Mouse (Mus musculus): ENCODE results near the gene Mmachc. TPM values are rescaled to one million over a fixed set of nuclear protein-coding genes. Genes with fewer than 3 reads are reported as not detected.
A peak's percentile ranks its signal among the peaks of the same experiment; 100 is the strongest.
"Not testable (repeated sequence)": the region's sequence is repeated elsewhere in the genome, so short reads cannot be mapped to it uniquely, and the experiment has no call there.

The Mmachc gene
- polyA plus RNA-seq, 1 experiment = 0.18 TPM

- H3K4me1 ChIP-seq = peaks cover 40% of the 10 kb centered on the region
Observed at GRCm38 (mm10) chr4:116677808-116678207, 30.4 kb downstream of the Mmachc start.

GRCm38 (mm10) chr4:116676027-116676426, 32.2 kb downstream of the Mmachc start:
- TF ChIP-seq FLI1 (IDR thresholded peaks at IDR 0.05; ENCODE audit: low read length) (no peak), GATA1 (IDR thresholded peaks at IDR 0.05; ENCODE audit: borderline replicate concordance, low read length) (no peak)
- H3K4me3 ChIP-seq (replicated peaks) = no peak overlapping the region
- peaks cover 41% of the 10 kb centered on the region for H3K4me1 ChIP-seq
- peaks cover 7% of the 10 kb centered on the region for H3K27me3 ChIP-seq (replicated peaks)
- H3K36me3 ChIP-seq (replicated peaks; ENCODE audit: low read length) = no peaks in the 10 kb centered on the region
- H3K9me3 ChIP-seq = no peaks in the 10 kb centered on the region

More at GRCm38 (mm10) chr4:116677808-116678207, 30.4 kb downstream of the Mmachc start:
- no peaks in the 10 kb centered on the region for H3K36me3 ChIP-seq (replicated peaks; ENCODE audit: low read length)
- H3K4me3 ChIP-seq (replicated peaks) = no peak overlapping the region
- H3K27me3 ChIP-seq (replicated peaks) = peaks cover 7% of the 10 kb centered on the region
- no peak for TF ChIP-seq FLI1 (IDR thresholded peaks at IDR 0.05; ENCODE audit: low read length)
- no peaks in the 10 kb centered on the region for H3K9me3 ChIP-seq

- Histone ChIP-seq H3K4me1 (peaks cover 41% of the 10 kb centered on the region), H3K27me3 (replicated peaks) (peaks cover 14% of the 10 kb centered on the region)
- H3K9me3 ChIP-seq; H3K36me3 ChIP-seq (replicated peaks; ENCODE audit: low read length); H3K4me3 ChIP-seq (replicated peaks): not testable (repeated sequence)
Observed at GRCm38 (mm10) chr4:116674761-116675160, 33.4 kb downstream of the Mmachc start.

- Histone ChIP-seq H3K36me3 (replicated peaks; ENCODE audit: low read length) (no peaks in the 10 kb centered on the region), H3K4me1 (peaks cover 41% of the 10 kb centered on the region), H3K27me3 (replicated peaks) (peaks cover 16% of the 10 kb centered on the region), H3K9me3 (no peaks in the 10 kb centered on the region), H3K4me3 (replicated peaks) (no peak overlapping the region)
- TF ChIP-seq GATA1 (IDR thresholded peaks at IDR 0.05; ENCODE audit: borderline replicate concordance, low read length) (no peak), FLI1 (IDR thresholded peaks at IDR 0.05; ENCODE audit: low read length) (no peak)
Observed at GRCm38 (mm10) chr4:116672785-116673184, 35.4 kb downstream of the Mmachc start.

GRCm38 (mm10) chr4:116669291-116669690, 38.9 kb downstream of the Mmachc start:
- no peak for TF ChIP-seq GATA1 (IDR thresholded peaks at IDR 0.05; ENCODE audit: borderline replicate concordance, low read length)
- TF ChIP-seq FLI1 (IDR thresholded peaks at IDR 0.05; ENCODE audit: low read length) = no peak
- Histone ChIP-seq H3K36me3 (replicated peaks; ENCODE audit: low read length) (no peaks in the 10 kb centered on the region), H3K4me3 (replicated peaks) (no peak overlapping the region), H3K4me1 (peaks cover 36% of the 10 kb centered on the region), H3K9me3 (no peaks in the 10 kb centered on the region), H3K27me3 (replicated peaks) (peaks cover 18% of the 10 kb centered on the region)

- peaks cover 20% of the 10 kb centered on the region for H3K27me3 ChIP-seq (replicated peaks)
- no peaks in the 10 kb centered on the region for H3K36me3 ChIP-seq (replicated peaks; ENCODE audit: low read length)
- peaks cover 27% of the 10 kb centered on the region for H3K4me1 ChIP-seq
- TF ChIP-seq FLI1 (IDR thresholded peaks at IDR 0.05; ENCODE audit: low read length) (no peak), GATA1 (IDR thresholded peaks at IDR 0.05; ENCODE audit: borderline replicate concordance, low read length) (no peak)
- peak overlapping the region; percentile 79 for H3K4me3 ChIP-seq (replicated peaks)
- no peaks in the 10 kb centered on the region for H3K9me3 ChIP-seq
Observed at GRCm38 (mm10) chr4:116668145-116668544, 40.1 kb downstream of the Mmachc start.

GRCm38 (mm10) chr4:116666625-116667024, 41.6 kb downstream of the Mmachc start:
- no peaks in the 10 kb centered on the region for H3K36me3 ChIP-seq (replicated peaks; ENCODE audit: low read length)
- H3K27me3 ChIP-seq (replicated peaks) = peaks cover 21% of the 10 kb centered on the region
- no peak overlapping the region for H3K4me3 ChIP-seq (replicated peaks)
- H3K9me3 ChIP-seq = peaks cover 8% of the 10 kb centered on the region
- TF ChIP-seq GATA1 (IDR thresholded peaks at IDR 0.05; ENCODE audit: borderline replicate concordance, low read length) (no peak), FLI1 (IDR thresholded peaks at IDR 0.05; ENCODE audit: low read length) (no peak)
- H3K4me1 ChIP-seq = peaks cover 17% of the 10 kb centered on the region

- TF ChIP-seq GATA1 (IDR thresholded peaks at IDR 0.05; ENCODE audit: borderline replicate concordance, low read length) = no peak
- no peak for TF ChIP-seq FLI1 (IDR thresholded peaks at IDR 0.05; ENCODE audit: low read length)
- Histone ChIP-seq H3K4me1 (peaks cover 20% of the 10 kb centered on the region), H3K9me3 (peaks cover 8% of the 10 kb centered on the region), H3K27me3 (replicated peaks) (peaks cover 15% of the 10 kb centered on the region), H3K36me3 (replicated peaks; ENCODE audit: low read length) (no peaks in the 10 kb centered on the region), H3K4me3 (replicated peaks) (no peak overlapping the region)
Observed at GRCm38 (mm10) chr4:116661998-116662397, 46.2 kb downstream of the Mmachc start.

GRCm38 (mm10) chr4:116660829-116661228, 47.4 kb downstream of the Mmachc start:
- Histone ChIP-seq H3K36me3 (replicated peaks; ENCODE audit: low read length) (no peaks in the 10 kb centered on the region), H3K9me3 (peaks cover 8% of the 10 kb centered on the region), H3K4me1 (peaks cover 24% of the 10 kb centered on the region), H3K27me3 (replicated peaks) (peaks cover 12% of the 10 kb centered on the region), H3K4me3 (replicated peaks) (no peak overlapping the region)
- TF ChIP-seq FLI1 (IDR thresholded peaks at IDR 0.05; ENCODE audit: low read length) = no peak
- no peak for TF ChIP-seq GATA1 (IDR thresholded peaks at IDR 0.05; ENCODE audit: borderline replicate concordance, low read length)

GRCm38 (mm10) chr4:116659916-116660315, 48.3 kb downstream of the Mmachc start:
- not testable (repeated sequence) for H3K36me3 ChIP-seq (replicated peaks; ENCODE audit: low read length); H3K4me3 ChIP-seq (replicated peaks); H3K27me3 ChIP-seq (replicated peaks); H3K9me3 ChIP-seq
- peaks cover 32% of the 10 kb centered on the region for H3K4me1 ChIP-seq

- Histone ChIP-seq H3K9me3 (peaks cover 8% of the 10 kb centered on the region), H3K36me3 (replicated peaks; ENCODE audit: low read length) (no peaks in the 10 kb centered on the region)
- TF ChIP-seq GATA1 (IDR thresholded peaks at IDR 0.05; ENCODE audit: borderline replicate concordance, low read length) = no peak
- no peak for TF ChIP-seq FLI1 (IDR thresholded peaks at IDR 0.05; ENCODE audit: low read length)
Observed at GRCm38 (mm10) chr4:116659474-116659873, 48.7 kb downstream of the Mmachc start.

More at GRCm38 (mm10) chr4:116659474-116659873, 48.7 kb downstream of the Mmachc start:
- Histone ChIP-seq H3K4me1 (peaks cover 31% of the 10 kb centered on the region), H3K4me3 (replicated peaks) (no peak overlapping the region), H3K27me3 (replicated peaks) (peaks cover 9% of the 10 kb centered on the region)

Data from megakaryocyte, embryonic 14.5 days (primary cell).